Mouse (Mus musculus): ENCODE results near the gene Eif1ad. TPM values are rescaled to one million over a fixed set of nuclear protein-coding genes. Genes with fewer than 3 reads are reported as not detected.

Eif1ad gene
- polyA plus RNA-seq, 1 experiment from 2014 or later, result 43.8 TPM

GRCm38 (mm10) chr19:5353609-5354008 lies 12.9 kb upstream of the Eif1ad start:
- ATAC-seq (replicated peaks), result no peak
- no peak overlapping the region for H3K27ac ChIP-seq
- no peak overlapping the region for H3K4me3 ChIP-seq
- H3K4me1 ChIP-seq, result peaks cover 7% of the 10 kb centered on the region
- H3K27me3 ChIP-seq (replicated peaks), result no peaks in the 10 kb centered on the region
- no peak overlapping the region for H3K4me2 ChIP-seq
- no peak overlapping the region for H3K9ac ChIP-seq
- no peaks in the 10 kb centered on the region for H3K9me3 ChIP-seq
- no peaks in the 10 kb centered on the region for H3K36me3 ChIP-seq (replicated peaks)
- 87% methylated on average over 2 of the region's 2 CpGs for WGBS

- no CpG with 5 or more reads among the region's 1 CpGs for WGBS
- Histone ChIP-seq H3K9me3 (no peaks in the 10 kb centered on the region), H3K4me3 (no peak overlapping the region), H3K4me1 (no peaks in the 10 kb centered on the region), H3K27ac (no peak overlapping the region), H3K9ac (no peak overlapping the region), H3K36me3 (replicated peaks) (no peaks in the 10 kb centered on the region), H3K27me3 (replicated peaks) (no peaks in the 10 kb centered on the region), H3K4me2 (no peak overlapping the region)
- ATAC-seq (replicated peaks), result no peak
These were observed 10.5 kb upstream of the Eif1ad start for GRCm38 (mm10) chr19:5356080-5356479.

GRCm38 (mm10) chr19:5362186-5362585 lies 4.4 kb upstream of the Eif1ad start:
- H3K4me1 ChIP-seq, result peaks cover 12% of the 10 kb centered on the region
- H3K9me3 ChIP-seq, result no peaks in the 10 kb centered on the region
- no peak for ATAC-seq (replicated peaks)
- no peak overlapping the region for H3K4me3 ChIP-seq
- no peak overlapping the region for H3K4me2 ChIP-seq
- H3K36me3 ChIP-seq (replicated peaks), result peaks cover 7% of the 10 kb centered on the region; the same call in 1 of the 2 replicates
- H3K9ac ChIP-seq, result no peak overlapping the region
- no peaks in the 10 kb centered on the region for H3K27me3 ChIP-seq (replicated peaks)
- 85% methylated on average over 2 of the region's 2 CpGs for WGBS
- no peak overlapping the region for H3K27ac ChIP-seq

GRCm38 (mm10) chr19:5364124-5364523 lies 2.4 kb upstream of the Eif1ad start:
- Histone ChIP-seq H3K27ac (no peak overlapping the region), H3K27me3 (replicated peaks) (no peaks in the 10 kb centered on the region), H3K4me2 (no peak overlapping the region), H3K9me3 (no peaks in the 10 kb centered on the region), H3K4me3 (no peak overlapping the region), H3K36me3 (replicated peaks) (peaks cover 16% of the 10 kb centered on the region; the same call in 1 of the 2 replicates), H3K9ac (no peak overlapping the region), H3K4me1 (peaks cover 26% of the 10 kb centered on the region)
- no peak for ATAC-seq (replicated peaks)
- WGBS, result 97% methylated on average over 2 of the region's 2 CpGs

GRCm38 (mm10) chr19:5365751-5366150 lies 790 bp upstream of the Eif1ad start:
- no peak for ATAC-seq (replicated peaks)
- peaks cover 32% of the 10 kb centered on the region for H3K36me3 ChIP-seq (replicated peaks)
- peak overlapping the region; percentile 64 for H3K9ac ChIP-seq
- H3K4me3 ChIP-seq, result peak overlapping the region; percentile 87
- 18% methylated on average over 11 of the region's 11 CpGs for WGBS
- H3K9me3 ChIP-seq, result no peaks in the 10 kb centered on the region
- peaks cover 26% of the 10 kb centered on the region for H3K4me1 ChIP-seq
- peak overlapping the region; percentile 90 for H3K4me2 ChIP-seq
- peak overlapping the region; percentile 93 for H3K27ac ChIP-seq
- H3K27me3 ChIP-seq (replicated peaks), result no peaks in the 10 kb centered on the region

- Histone ChIP-seq H3K27ac (peak within 1 kb of the TSS; percentile 93), H3K9ac (peak within 1 kb of the TSS; percentile 64), H3K4me3 (peak within 1 kb of the TSS; percentile 87), H3K27me3 (replicated peaks) (no peaks in the 10 kb centered on the region), H3K4me2 (peak within 1 kb of the TSS; percentile 90), H3K4me1 (peaks cover 26% of the 10 kb centered on the region), H3K36me3 (replicated peaks) (peaks cover 37% of the 10 kb centered on the region), H3K9me3 (no peaks in the 10 kb centered on the region)
- ATAC-seq (replicated peaks), result peak; percentile 25
- under 1% methylated on average over 33 of the region's 33 CpGs for WGBS
These were observed 465 bp downstream of the Eif1ad start, which contains the start of gene Banf1 for GRCm38 (mm10) chr19:5367053-5367359. Banf1 (minus strand) TSS chr19:5367168.

- peak overlapping the region; percentile 93; the same call in 1 of the 2 replicates for H3K27ac ChIP-seq
- no peaks in the 10 kb centered on the region for H3K9me3 ChIP-seq
- ATAC-seq (replicated peaks), result no peak
- peak overlapping the region; percentile 64 for H3K9ac ChIP-seq
- peak overlapping the region; percentile 90 for H3K4me2 ChIP-seq
- peak overlapping the region; percentile 87 for H3K4me3 ChIP-seq
- 10% methylated on average over 11 of the region's 11 CpGs for WGBS
- no peaks in the 10 kb centered on the region for H3K27me3 ChIP-seq (replicated peaks)
- H3K36me3 ChIP-seq (replicated peaks), result peaks cover 41% of the 10 kb centered on the region
- H3K4me1 ChIP-seq, result peaks cover 26% of the 10 kb centered on the region
These were observed 914 bp downstream of the Eif1ad start for GRCm38 (mm10) chr19:5367455-5367854.

- WGBS, result 82% methylated on average over 3 of the region's 3 CpGs
- H3K27me3 ChIP-seq (replicated peaks), result no peaks in the 10 kb centered on the region
- no peak for ATAC-seq (replicated peaks)
- H3K9ac ChIP-seq, result no peak overlapping the region
- H3K4me2 ChIP-seq, result no peak overlapping the region
- H3K9me3 ChIP-seq, result no peaks in the 10 kb centered on the region
- H3K36me3 ChIP-seq (replicated peaks), result peaks cover 43% of the 10 kb centered on the region
- H3K27ac ChIP-seq, result no peak overlapping the region
- H3K4me3 ChIP-seq, result no peak overlapping the region
- H3K4me1 ChIP-seq, result peaks cover 15% of the 10 kb centered on the region
These were observed 4.4 kb downstream of the Eif1ad start for GRCm38 (mm10) chr19:5370932-5371331.

GRCm38 (mm10) chr19:5372724-5373123 lies 6.2 kb downstream of the Eif1ad start:
- no peaks in the 10 kb centered on the region for H3K27me3 ChIP-seq (replicated peaks)
- no peak overlapping the region for H3K4me3 ChIP-seq
- H3K27ac ChIP-seq, result no peak overlapping the region
- H3K9ac ChIP-seq, result no peak overlapping the region
- no peak for ATAC-seq (replicated peaks)
- no peak overlapping the region for H3K4me2 ChIP-seq
- no peaks in the 10 kb centered on the region for H3K9me3 ChIP-seq
- WGBS, result 93% methylated on average over 7 of the region's 7 CpGs
- H3K36me3 ChIP-seq (replicated peaks), result peaks cover 50% of the 10 kb centered on the region
- H3K4me1 ChIP-seq, result peaks cover 9% of the 10 kb centered on the region

GRCm38 (mm10) chr19:5374177-5374576 lies 7.6 kb downstream of the Eif1ad start:
- Histone ChIP-seq H3K36me3 (replicated peaks) (peaks cover 53% of the 10 kb centered on the region), H3K4me2 (no peak overlapping the region), H3K9me3 (no peaks in the 10 kb centered on the region), H3K27me3 (replicated peaks) (no peaks in the 10 kb centered on the region), H3K4me3 (no peak overlapping the region), H3K4me1 (no peaks in the 10 kb centered on the region), H3K9ac (no peak overlapping the region), H3K27ac (no peak overlapping the region)
- ATAC-seq (replicated peaks), result no peak
- 82% methylated on average over 4 of the region's 4 CpGs for WGBS

GRCm38 (mm10) chr19:5374748-5375147 lies 8.2 kb downstream of the Eif1ad start:
- no peak overlapping the region for H3K9ac ChIP-seq
- H3K27me3 ChIP-seq (replicated peaks), result no peaks in the 10 kb centered on the region
- ATAC-seq (replicated peaks), result no peak
- H3K4me3 ChIP-seq, result no peak overlapping the region
- H3K4me2 ChIP-seq, result no peak overlapping the region
- H3K36me3 ChIP-seq (replicated peaks), result peaks cover 53% of the 10 kb centered on the region
- H3K9me3 ChIP-seq, result no peaks in the 10 kb centered on the region
- H3K27ac ChIP-seq, result no peak overlapping the region
- 84% methylated on average over 4 of the region's 4 CpGs for WGBS
- no peaks in the 10 kb centered on the region for H3K4me1 ChIP-seq

GRCm38 (mm10) chr19:5377446-5377845 lies 10.9 kb downstream of the Eif1ad start:
- H3K4me1 ChIP-seq, result no peaks in the 10 kb centered on the region
- no peaks in the 10 kb centered on the region for H3K27me3 ChIP-seq (replicated peaks)
- H3K9me3 ChIP-seq, result no peaks in the 10 kb centered on the region
- 95% methylated on average over 1 of the region's 1 CpGs for WGBS
- H3K27ac ChIP-seq, result no peak overlapping the region
- no peak overlapping the region for H3K4me2 ChIP-seq
- peaks cover 58% of the 10 kb centered on the region for H3K36me3 ChIP-seq (replicated peaks)
- no peak for ATAC-seq (replicated peaks)
- no peak overlapping the region for H3K4me3 ChIP-seq
- no peak overlapping the region for H3K9ac ChIP-seq

GRCm38 (mm10) chr19:5383326-5383725 lies 16.8 kb downstream of the Eif1ad start:
- Histone ChIP-seq H3K9me3 (no peaks in the 10 kb centered on the region), H3K9ac (no peak overlapping the region), H3K4me2 (no peak overlapping the region), H3K27me3 (replicated peaks) (no peaks in the 10 kb centered on the region), H3K4me3 (no peak overlapping the region), H3K4me1 (peaks cover 18% of the 10 kb centered on the region), H3K27ac (no peak overlapping the region), H3K36me3 (replicated peaks) (peaks cover 66% of the 10 kb centered on the region)
- no peak for ATAC-seq (replicated peaks)
- 95% methylated on average over 12 of the region's 12 CpGs for WGBS

Data from midbrain, embryonic 15.5 days (tissue).